Mouse (Mus musculus) stomach, embryonic 15.5 days (tissue): ENCODE results near the gene Arhgef28. TPM values are rescaled to one million over a fixed set of nuclear protein-coding genes. Genes with fewer than 3 reads are reported as not detected.

Experiments
- ATAC-seq: fragments of 200-750 bp; cut with Nextera tagmentation; 2 replicates; pipeline ENCODE4 v1.8.0; 2017; ENCODE audit warnings: low read depth, moderate number of reproducible peaks, moderate TSS enrichment; ENCODE audit not compliant: insufficient read depth, low FRiP score
- H3K27ac ChIP-seq: fragments of 300-500 bp; sonication (generic); 2 replicates; pipeline ENCODE4 v1.5.1; 2015; ENCODE audit warnings: mild to moderate bottlenecking, inconsistent platforms
- H3K27me3 ChIP-seq: fragments of 300-500 bp; sonication (generic); replicated peaks from 2 replicates; pipeline ENCODE4 v1.6.1; 2015; ENCODE audit warnings: inconsistent platforms
- H3K36me3 ChIP-seq: fragments of 300-500 bp; sonication (generic); 2 replicates; pipeline ENCODE4 v1.6.1; 2015; ENCODE audit warnings: inconsistent platforms
- H3K4me1 ChIP-seq: fragments of 300-500 bp; sonication (generic); 2 replicates; pipeline ENCODE4 v1.6.1; 2015; ENCODE audit warnings: inconsistent platforms
- H3K4me2 ChIP-seq: fragments of 300-500 bp; sonication (generic); 2 replicates; pipeline ENCODE4 v1.6.1; 2015; ENCODE audit warnings: mild to moderate bottlenecking, inconsistent platforms
- H3K4me3 ChIP-seq: fragments of 300-500 bp; sonication (generic); replicated peaks from 2 replicates; pipeline ENCODE4 v1.5.1; 2015; ENCODE audit warnings: inconsistent platforms
- H3K9ac ChIP-seq: fragments of 300-500 bp; sonication (generic); 2 replicates; pipeline ENCODE4 v1.6.1; 2015; ENCODE audit warnings: inconsistent platforms
- H3K9me3 ChIP-seq: fragments of 300-500 bp; sonication (generic); 2 replicates; pipeline ENCODE4 v1.6.1; 2016; ENCODE audit warnings: inconsistent platforms
- WGBS: fragments of 180-500 bp; shearing (Covaris S2); methylation state at CpG from one replicate; pipeline ENCODE4 v1.1.7; 2015; 5-methylcytosine and 5-hydroxymethylcytosine counted together
- polyA plus RNA-seq: library from polyadenylated mRNA; unstranded; fragments of >200 nt; fragmentation: Nextera tagmentation; extraction: Ambion mirVana; gene quantifications from 2 replicates; pipeline ENCODE4 v1.2.1, GENCODE M21; 2015

Arhgef28 gene
- polyA plus RNA-seq, 1 experiment from 2014 or later: 23.7 TPM

- no peak for ATAC-seq
- Histone ChIP-seq H3K27ac (no peak overlapping the region), H3K4me2 (no peak overlapping the region), H3K4me3 (no peak overlapping the region), H3K36me3 (no peaks in the 10 kb centered on the region), H3K4me1 (no peaks in the 10 kb centered on the region), H3K27me3 (no peaks in the 10 kb centered on the region), H3K9ac (no peak overlapping the region), H3K9me3 (no peaks in the 10 kb centered on the region)
- 86% methylated on average over 8 of the region's 8 CpGs for WGBS
Measured at GRCm38 (mm10) chr13:98055194-98055593, 151.0 kb downstream of the Arhgef28 start.

DNA sequence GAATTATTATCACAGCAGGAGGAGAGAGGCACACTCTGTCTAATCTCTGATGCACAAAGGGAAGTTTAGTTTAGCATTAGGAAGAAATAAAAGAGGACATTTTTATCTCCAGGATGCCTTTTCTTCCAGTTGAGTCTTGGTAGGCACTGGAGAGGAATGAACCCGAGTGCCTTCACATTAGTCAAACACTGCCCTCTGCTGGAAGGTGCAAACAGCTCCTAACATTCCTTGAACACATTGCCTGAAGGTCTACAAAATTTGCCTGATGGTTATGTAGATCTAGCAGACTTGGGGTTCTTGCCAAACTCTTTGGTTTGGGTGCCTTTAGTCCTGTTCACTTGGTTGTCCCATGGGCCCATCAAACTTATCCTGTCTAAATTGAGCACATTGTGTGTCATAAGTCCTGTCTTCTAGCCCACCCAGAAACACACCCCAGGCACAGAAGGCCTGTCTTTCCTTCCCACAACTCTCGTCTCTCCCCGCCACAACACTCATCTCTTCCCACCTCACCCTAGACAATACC lies 165.6 kb downstream of the Arhgef28 start:
- ATAC-seq: no peak
- H3K4me2 ChIP-seq: no peak overlapping the region
- H3K4me1 ChIP-seq: no peaks in the 10 kb centered on the region
- H3K9ac ChIP-seq: no peak overlapping the region
- no peaks in the 10 kb centered on the region for H3K9me3 ChIP-seq
- no peak overlapping the region for H3K4me3 ChIP-seq
- H3K36me3 ChIP-seq: no peaks in the 10 kb centered on the region
- H3K27me3 ChIP-seq: no peaks in the 10 kb centered on the region
- H3K27ac ChIP-seq: no peak overlapping the region
- 73% methylated on average over 3 of the region's 3 CpGs for WGBS

- H3K9ac ChIP-seq: no peak overlapping the region
- 66% methylated on average over 3 of the region's 3 CpGs for WGBS
- no peaks in the 10 kb centered on the region for H3K27me3 ChIP-seq
- H3K4me1 ChIP-seq: no peaks in the 10 kb centered on the region
- no peak overlapping the region for H3K27ac ChIP-seq
- no peaks in the 10 kb centered on the region for H3K36me3 ChIP-seq
- no peaks in the 10 kb centered on the region for H3K9me3 ChIP-seq
- H3K4me2 ChIP-seq: no peak overlapping the region
- no peak overlapping the region for H3K4me3 ChIP-seq
- ATAC-seq: no peak
Measured at GRCm38 (mm10) chr13:98038731-98039130, 167.5 kb downstream of the Arhgef28 start.

DNA sequence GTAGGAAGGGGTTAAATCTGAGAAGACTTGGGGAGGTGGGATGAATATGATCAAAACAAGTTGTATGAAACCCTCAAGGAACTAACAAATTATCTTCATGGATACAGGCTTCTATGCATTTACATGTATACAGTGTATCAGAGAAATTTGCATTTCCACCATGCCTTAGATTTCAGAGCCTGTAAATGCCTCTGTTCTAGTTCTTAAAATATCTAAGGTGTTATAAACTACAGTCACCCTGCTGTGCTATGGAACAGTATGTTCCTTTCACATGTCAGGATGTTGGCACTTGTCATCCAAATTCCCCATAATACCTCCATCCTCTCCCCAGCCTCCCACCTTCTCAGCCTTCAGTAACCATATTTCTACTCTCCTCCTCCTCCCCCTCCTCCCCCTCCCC lies 168.5 kb downstream of the Arhgef28 start:
- H3K9ac ChIP-seq: no peak overlapping the region
- no peaks in the 10 kb centered on the region for H3K27me3 ChIP-seq
- no peaks in the 10 kb centered on the region for H3K36me3 ChIP-seq
- no peak overlapping the region for H3K27ac ChIP-seq
- H3K9me3 ChIP-seq: no peaks in the 10 kb centered on the region
- no peaks in the 10 kb centered on the region for H3K4me1 ChIP-seq
- no peak overlapping the region for H3K4me3 ChIP-seq
- no peak for ATAC-seq
- H3K4me2 ChIP-seq: no peak overlapping the region

DNA sequence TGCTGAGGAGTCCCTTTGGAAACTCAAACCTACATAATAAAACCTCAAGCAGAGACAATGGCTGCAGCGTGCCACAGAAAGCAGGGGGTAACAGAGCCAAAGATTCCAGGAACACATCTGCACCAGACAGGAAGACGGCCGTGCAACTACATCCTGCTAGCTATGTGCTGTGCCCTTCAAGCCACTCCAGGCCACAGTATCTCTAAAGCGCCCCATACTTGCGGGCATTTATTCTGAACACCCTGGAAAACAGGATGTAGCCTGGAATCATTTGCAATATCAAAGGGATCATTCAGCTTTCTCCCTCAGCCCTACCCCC lies 174.6 kb downstream of the Arhgef28 start:
- H3K4me2 ChIP-seq: peak overlapping the region; percentile 47
- H3K9me3 ChIP-seq: no peaks in the 10 kb centered on the region
- peak overlapping the region; percentile 17 for H3K27ac ChIP-seq
- H3K36me3 ChIP-seq: 0 out of 2 replicates have a peak, but pooled peaks cover 5% of the 10 kb centered on the region
- H3K27me3 ChIP-seq: no peaks in the 10 kb centered on the region
- H3K9ac ChIP-seq: no peak overlapping the region
- ATAC-seq: no peak
- H3K4me3 ChIP-seq: peak overlapping the region; percentile 26
- 40% methylated on average over 5 of the region's 5 CpGs for WGBS
- peaks cover 3% of the 10 kb centered on the region; the same call in 1 of the 2 replicates for H3K4me1 ChIP-seq

- Histone ChIP-seq H3K4me2 (peak overlapping the region; percentile 47), H3K4me3 (peak overlapping the region; percentile 26), H3K27me3 (no peaks in the 10 kb centered on the region), H3K27ac (peak overlapping the region; percentile 17), H3K9me3 (no peaks in the 10 kb centered on the region), H3K9ac (no peak overlapping the region), H3K36me3 (0 out of 2 replicates have a peak, but pooled peaks cover 5% of the 10 kb centered on the region), H3K4me1 (peaks cover 3% of the 10 kb centered on the region; the same call in 1 of the 2 replicates)
- WGBS: 14% methylated on average over 16 of the region's 16 CpGs
- ATAC-seq: peak; percentile 55
Measured at GRCm38 (mm10) chr13:98030959-98031641, 175.1 kb downstream of the Arhgef28 start.

DNA sequence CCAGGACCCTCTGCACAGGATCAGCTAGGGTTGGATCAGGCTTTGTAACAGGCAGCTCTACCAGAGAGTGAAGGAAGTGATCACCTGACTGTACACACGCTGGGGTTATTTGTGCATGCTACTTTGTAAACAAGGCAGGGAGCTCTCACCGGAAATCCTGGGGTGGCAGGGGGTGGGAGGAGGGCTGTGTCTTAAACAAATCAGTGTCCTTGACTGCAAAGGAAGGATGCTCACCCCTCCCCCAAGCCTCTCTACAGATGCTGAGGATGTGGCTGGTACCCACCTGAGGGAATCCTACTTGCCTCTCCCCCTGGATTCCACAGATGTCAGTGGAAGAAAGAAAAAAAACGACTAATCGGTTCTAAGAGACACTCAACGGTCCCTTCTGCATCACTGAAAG lies 176.2 kb downstream of the Arhgef28 start:
- H3K9me3 ChIP-seq: no peaks in the 10 kb centered on the region
- no peak for ATAC-seq
- H3K27me3 ChIP-seq: no peaks in the 10 kb centered on the region
- H3K4me3 ChIP-seq: no peak overlapping the region
- H3K4me2 ChIP-seq: no peak overlapping the region
- WGBS: 27% methylated on average over 5 of the region's 5 CpGs
- H3K4me1 ChIP-seq: peaks cover 3% of the 10 kb centered on the region; the same call in 1 of the 2 replicates
- no peak overlapping the region for H3K27ac ChIP-seq
- 0 out of 2 replicates have a peak, but pooled peaks cover 5% of the 10 kb centered on the region for H3K36me3 ChIP-seq
- no peak overlapping the region for H3K9ac ChIP-seq

GRCm38 (mm10) chr13:98028711-98029250 lies 177.5 kb downstream of the Arhgef28 start:
- Histone ChIP-seq H3K9me3 (no peaks in the 10 kb centered on the region), H3K4me2 (no peak overlapping the region), H3K9ac (no peak overlapping the region), H3K27ac (no peak overlapping the region), H3K27me3 (no peaks in the 10 kb centered on the region), H3K4me1 (peaks cover 3% of the 10 kb centered on the region; the same call in 1 of the 2 replicates), H3K4me3 (no peak overlapping the region), H3K36me3 (0 out of 2 replicates have a peak, but pooled peaks cover 5% of the 10 kb centered on the region)
- ATAC-seq: no peak
- 43% methylated on average over 6 of the region's 6 CpGs for WGBS

DNA sequence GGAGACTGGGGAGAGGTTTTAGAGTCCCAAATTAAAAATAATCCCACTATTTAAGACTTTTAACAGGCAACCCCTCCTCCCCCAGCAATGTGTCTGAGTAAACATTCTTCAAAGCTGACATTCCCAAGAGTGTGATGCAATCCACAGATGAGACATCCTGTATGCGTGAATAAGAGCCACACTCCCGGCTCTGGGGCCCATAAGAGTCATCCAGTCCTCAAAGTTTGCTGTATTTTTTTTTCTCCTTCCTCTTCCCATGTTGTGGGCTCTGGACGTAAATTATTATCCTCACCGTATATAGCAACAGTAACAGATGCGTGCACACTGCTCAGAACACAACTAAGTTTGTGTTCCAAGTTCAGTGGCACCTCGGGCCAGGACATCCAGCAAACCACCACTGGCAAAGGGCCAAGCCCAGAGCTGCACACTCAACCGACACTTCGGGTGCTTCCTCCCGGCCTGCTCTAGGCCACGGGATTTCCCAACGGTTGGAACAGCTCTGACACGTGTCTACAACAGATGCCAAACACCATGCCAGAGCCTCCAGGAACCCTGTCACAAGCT lies 178.5 kb downstream of the Arhgef28 start:
- Histone ChIP-seq H3K4me1 (peaks cover 3% of the 10 kb centered on the region; the same call in 1 of the 2 replicates), H3K4me2 (no peak overlapping the region), H3K9me3 (no peaks in the 10 kb centered on the region), H3K4me3 (no peak overlapping the region), H3K27ac (peak overlapping the region; percentile 40; the same call in 1 of the 2 replicates), H3K36me3 (0 out of 2 replicates have a peak, but pooled peaks cover 5% of the 10 kb centered on the region), H3K27me3 (no peaks in the 10 kb centered on the region), H3K9ac (no peak overlapping the region)
- WGBS: 46% methylated on average over 12 of the region's 12 CpGs
- no peak for ATAC-seq

DNA sequence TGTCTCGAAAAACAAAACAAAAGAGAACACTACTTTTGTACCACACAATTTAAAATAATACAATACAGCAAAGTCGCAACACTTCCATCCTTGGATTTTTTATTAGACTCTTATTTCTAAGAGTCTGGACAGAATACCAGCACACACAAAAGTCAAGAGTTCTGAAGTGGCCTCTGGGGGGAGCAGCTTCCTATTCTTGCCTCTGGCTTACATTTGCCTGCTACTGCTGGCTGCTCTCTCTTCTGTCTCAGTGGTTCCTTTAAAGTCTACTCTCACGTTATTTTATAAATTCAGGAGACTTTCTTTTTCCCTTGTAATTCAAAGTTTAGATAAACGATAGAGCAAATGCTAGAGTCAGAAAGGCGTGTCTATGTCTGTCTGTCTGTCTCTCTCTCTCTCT lies 179.1 kb downstream of the Arhgef28 start:
- 63% methylated on average over 5 of the region's 5 CpGs for WGBS
- Histone ChIP-seq H3K27ac (no peak overlapping the region; the same call in 1 of the 2 replicates), H3K4me3 (no peak overlapping the region), H3K27me3 (no peaks in the 10 kb centered on the region), H3K36me3 (0 out of 2 replicates have a peak, but pooled peaks cover 5% of the 10 kb centered on the region), H3K4me1 (peaks cover 3% of the 10 kb centered on the region; the same call in 1 of the 2 replicates), H3K9me3 (no peaks in the 10 kb centered on the region), H3K9ac (no peak overlapping the region), H3K4me2 (no peak overlapping the region)
- ATAC-seq: no peak

DNA sequence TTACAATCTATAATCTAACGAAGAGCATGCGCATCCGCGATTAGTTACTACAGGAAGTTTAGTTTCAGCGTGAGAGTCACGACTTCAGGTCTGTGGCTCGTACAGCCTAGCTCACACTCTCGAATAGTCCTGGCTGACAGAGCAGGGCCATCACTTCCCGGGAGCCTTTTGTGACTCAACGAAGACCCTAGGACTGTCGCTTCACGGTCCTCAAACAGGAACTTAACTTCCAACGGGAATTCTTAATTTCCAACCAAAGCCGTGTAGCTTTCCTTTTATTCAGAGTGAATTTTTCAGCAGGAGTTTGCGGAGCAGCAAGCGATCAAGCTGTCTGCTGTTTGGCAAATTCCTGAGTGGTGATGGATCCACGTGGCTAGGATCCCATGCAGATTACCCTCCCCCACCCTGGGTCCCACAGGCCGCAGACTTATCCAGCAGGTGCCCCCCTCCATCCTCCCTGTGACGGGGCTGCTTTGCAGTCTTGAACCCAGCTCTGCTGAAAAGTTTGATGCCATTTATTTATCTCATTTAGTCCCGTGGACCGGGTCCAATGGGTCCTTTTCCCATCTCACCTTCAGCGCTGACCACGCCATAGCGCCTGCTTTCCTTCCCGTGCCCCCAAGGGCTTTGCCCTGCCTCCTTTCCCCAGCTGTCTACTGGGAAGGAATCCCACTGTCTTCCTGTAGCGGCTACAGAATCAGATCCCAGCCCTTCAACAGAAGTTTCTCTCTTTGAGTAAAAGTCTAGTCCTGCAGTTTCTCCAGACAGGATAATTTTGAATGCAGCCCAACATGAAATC lies 180.3 kb downstream of the Arhgef28 start:
- H3K27ac ChIP-seq: no peak overlapping the region
- H3K4me1 ChIP-seq: peaks cover 3% of the 10 kb centered on the region; the same call in 1 of the 2 replicates
- H3K27me3 ChIP-seq: no peaks in the 10 kb centered on the region
- no peak overlapping the region for H3K9ac ChIP-seq
- H3K9me3 ChIP-seq: no peaks in the 10 kb centered on the region
- no peak overlapping the region for H3K4me2 ChIP-seq
- H3K36me3 ChIP-seq: 0 out of 2 replicates have a peak, but pooled peaks cover 5% of the 10 kb centered on the region
- no peak for ATAC-seq
- H3K4me3 ChIP-seq: no peak overlapping the region
- 70% methylated on average over 26 of the region's 26 CpGs for WGBS
